Mouse (Mus musculus) MEL (cell line): ENCODE results near the gene Gm45716. TPM values are rescaled to one million over a fixed set of nuclear protein-coding genes. Genes with fewer than 3 reads are reported as not detected.

Experiments used
- DNase-seq: peaks from one replicate; pipeline ENCODE4 v3.0.0; 2011; ENCODE audit warnings: low read depth, low spot score
- H3K27ac ChIP-seq: 2 replicates; pipeline ENCODE4 v1.5.1; 2012; ENCODE audit warnings: low read depth, mild to moderate bottlenecking, control low read depth, low read length, moderate library complexity; ENCODE audit not compliant: control insufficient read depth
- H3K27me3 ChIP-seq, 2 experiments: fragments of 150-350 bp in 1 of 2; sonication (generic) in 1 of 2; 2 replicates each; pipeline ENCODE4 v1.6.1; 2012; ENCODE audit warnings: low read length in 2 of 2, mild to moderate bottlenecking in 2 of 2, improper control_type of control experiment in 1 of 2, moderate library complexity in 1 of 2; ENCODE audit not compliant: insufficient read depth in 2 of 2, control insufficient read depth in 1 of 2
- H3K36me3 ChIP-seq, 2 experiments: 2 replicates each; pipeline ENCODE4 v1.6.1; 2012 to 2014; ENCODE audit warnings: low read length in 2 of 2, improper control_type of control experiment in 1 of 2, inconsistent platforms in 1 of 2, mild to moderate bottlenecking in 1 of 2; ENCODE audit not compliant: insufficient read depth in 2 of 2, control insufficient read depth in 1 of 2
- H3K4me1 ChIP-seq, 2 experiments: fragments of 150-350 bp in 1 of 2; sonication (generic) in 1 of 2; 2 replicates each; pipeline ENCODE4 v1.6.1; 2012; ENCODE audit warnings: low read length in 2 of 2, improper control_type of control experiment in 1 of 2, mild to moderate bottlenecking in 1 of 2; ENCODE audit not compliant: insufficient read depth in 2 of 2, control insufficient read depth in 1 of 2
- H3K4me3 ChIP-seq, 2 experiments: fragments of 150-350 bp in 1 of 2; sonication (generic) in 1 of 2; 2 replicates each; pipeline ENCODE4 v1.5.1; 2012; ENCODE audit warnings: low read depth in 2 of 2, low read length in 2 of 2, mild to moderate bottlenecking in 2 of 2, moderate library complexity in 2 of 2, control low read depth in 1 of 2, improper control_type of control experiment in 1 of 2; ENCODE audit not compliant: control insufficient read depth in 1 of 2, insufficient read depth in 1 of 2
- H3K79me2 ChIP-seq: 2 replicates; pipeline ENCODE4 v1.6.1; 2012; ENCODE audit warnings: mild to moderate bottlenecking, low read length, moderate library complexity; ENCODE audit not compliant: control insufficient read depth, poor library complexity, insufficient read depth
- H3K9ac ChIP-seq: 2 replicates; pipeline ENCODE4 v1.6.1; 2012; ENCODE audit warnings: low read depth, mild to moderate bottlenecking, control low read depth, low read length, moderate library complexity; ENCODE audit not compliant: control insufficient read depth, poor library complexity, severe bottlenecking
- H3K9me3 ChIP-seq: fragments of 150-350 bp; sonication (generic); replicated peaks from 2 replicates; pipeline ENCODE4 v1.6.1; 2012; ENCODE audit warnings: mild to moderate bottlenecking, low read length, improper control_type of control experiment, moderate library complexity; ENCODE audit not compliant: insufficient read depth
- BHLHE40 ChIP-seq: IDR thresholded peaks from 2 replicates; pipeline ENCODE4 v1.6.1; 2012; ENCODE audit warnings: low read depth, mild to moderate bottlenecking, inconsistent platforms, low read length, improper control_type of control experiment, borderline replicate concordance
- CHD1 ChIP-seq: IDR thresholded peaks from 2 replicates; pipeline ENCODE4 v1.6.1; 2012; ENCODE audit warnings: low read depth, mild to moderate bottlenecking, inconsistent platforms, low read length, improper control_type of control experiment
- CHD2 ChIP-seq: IDR thresholded peaks from 2 replicates; pipeline ENCODE4 v1.6.1; 2011; ENCODE audit warnings: low read length, improper control_type of control experiment
- CTCF ChIP-seq, 3 experiments: IDR thresholded peaks in 2 of 3; conservative IDR thresholded peaks in 1 of 3; 2 replicates each; pipeline ENCODE4 v1.5.1; 2011 to 2012; ENCODE audit warnings: low read length in 3 of 3, low read depth in 2 of 3, mild to moderate bottlenecking in 2 of 3, improper control_type of control experiment in 1 of 3, inconsistent platforms in 1 of 3, mixed read lengths in 1 of 3, moderate library complexity in 1 of 3; ENCODE audit not compliant: control insufficient read depth in 1 of 3, insufficient read depth in 1 of 3, poor library complexity in 1 of 3, severe bottlenecking in 1 of 3
- ELF1 ChIP-seq: IDR thresholded peaks from 2 replicates; pipeline ENCODE4 v1.6.1; 2014; ENCODE audit warnings: low read depth, mild to moderate bottlenecking, inconsistent platforms, low read length, improper control_type of control experiment, moderate library complexity
- EP300 ChIP-seq, 2 experiments: IDR thresholded peaks; 2 replicates each; pipeline ENCODE4 v1.6.1; 2011; ENCODE audit warnings: improper control_type of control experiment in 2 of 2, low read length in 2 of 2, low read depth in 1 of 2, mild to moderate bottlenecking in 1 of 2
- HCFC1 ChIP-seq: IDR thresholded peaks from 2 replicates; pipeline ENCODE4 v1.6.1; 2012; ENCODE audit warnings: low read depth, mild to moderate bottlenecking, inconsistent platforms, low read length, improper control_type of control experiment, moderate library complexity
- JUND ChIP-seq: IDR thresholded peaks from 2 replicates; pipeline ENCODE4 v1.6.1; 2011; ENCODE audit warnings: low read depth, mild to moderate bottlenecking, improper control_type of control experiment, low read length
- MAX ChIP-seq: IDR thresholded peaks from 2 replicates; pipeline ENCODE4 v1.6.1; 2011; ENCODE audit warnings: low read length, improper control_type of control experiment
- MAZ ChIP-seq: IDR thresholded peaks from 2 replicates; pipeline ENCODE4 v1.6.1; 2012; ENCODE audit warnings: low read depth, mild to moderate bottlenecking, inconsistent platforms, low read length, improper control_type of control experiment
- MXI1 ChIP-seq: IDR thresholded peaks from 2 replicates; pipeline ENCODE4 v1.6.1; 2011; ENCODE audit warnings: mild to moderate bottlenecking, low read depth, low read length, improper control_type of control experiment
- MYB ChIP-seq: IDR thresholded peaks from 2 replicates; pipeline ENCODE4 v1.6.1; 2011; ENCODE audit warnings: mild to moderate bottlenecking, low read depth, low read length, improper control_type of control experiment
- MYC ChIP-seq: IDR thresholded peaks from 2 replicates; pipeline ENCODE4 v1.6.1; 2011; ENCODE audit warnings: low read depth, mild to moderate bottlenecking, low read length, improper control_type of control experiment, moderate library complexity
- NRF1 ChIP-seq: IDR thresholded peaks from 2 replicates; pipeline ENCODE4 v1.6.1; 2014; ENCODE audit warnings: low read depth, mild to moderate bottlenecking, inconsistent platforms, low read length, improper control_type of control experiment, moderate library complexity; ENCODE audit not compliant: poor library complexity, insufficient read depth, severe bottlenecking
- POLR2A ChIP-seq, 2 experiments: IDR thresholded peaks; 2 replicates each; pipeline ENCODE4 v1.6.1; 2011 to 2012; ENCODE audit warnings: low read length in 2 of 2, mild to moderate bottlenecking in 2 of 2, control low read depth in 1 of 2, improper control_type of control experiment in 1 of 2, low read depth in 1 of 2, moderate library complexity in 1 of 2; ENCODE audit not compliant: control insufficient read depth in 1 of 2, insufficient read depth in 1 of 2, poor library complexity in 1 of 2
- POLR2AphosphoS2 ChIP-seq: IDR thresholded peaks from 2 replicates; pipeline ENCODE4 v1.6.1; 2011; ENCODE audit warnings: low read length, improper control_type of control experiment
- POLR2AphosphoS5 ChIP-seq: IDR thresholded peaks from 2 replicates; pipeline ENCODE4 v1.6.1; 2012; ENCODE audit warnings: low read depth, borderline replicate concordance, mild to moderate bottlenecking, inconsistent platforms, low read length, moderate library complexity, mixed read lengths
- RAD21 ChIP-seq: IDR thresholded peaks from 2 replicates; pipeline ENCODE4 v1.6.1; 2011; ENCODE audit warnings: mild to moderate bottlenecking, low read depth, low read length, improper control_type of control experiment
- RCOR1 ChIP-seq: IDR thresholded peaks from 2 replicates; pipeline ENCODE4 v1.6.1; 2012; ENCODE audit warnings: low read depth, mild to moderate bottlenecking, inconsistent platforms, low read length, improper control_type of control experiment
- SMC3 ChIP-seq: IDR thresholded peaks from 2 replicates; pipeline ENCODE4 v1.6.1; 2011; ENCODE audit warnings: low read depth, low read length, improper control_type of control experiment
- TAL1 ChIP-seq: IDR thresholded peaks from 2 replicates; pipeline ENCODE4 v1.6.1; 2012; ENCODE audit warnings: mild to moderate bottlenecking, inconsistent platforms, low read length, moderate library complexity, mixed read lengths
- TBP ChIP-seq: IDR thresholded peaks from 2 replicates; pipeline ENCODE4 v1.8.0; 2011; ENCODE audit warnings: low read depth, low read length, improper control_type of control experiment
- TCF12 ChIP-seq: IDR thresholded peaks from 2 replicates; pipeline ENCODE4 v1.6.1; 2014; ENCODE audit warnings: low read depth, mild to moderate bottlenecking, inconsistent platforms, low read length, improper control_type of control experiment, moderate library complexity
- UBTF ChIP-seq: IDR thresholded peaks from 2 replicates; pipeline ENCODE4 v1.6.1; 2012; ENCODE audit warnings: low read depth, mild to moderate bottlenecking, inconsistent platforms, low read length, improper control_type of control experiment, moderate library complexity, borderline replicate concordance; ENCODE audit not compliant: insufficient read depth
- USF1 ChIP-seq: IDR thresholded peaks from 2 replicates; pipeline ENCODE4 v1.6.1; 2014; ENCODE audit warnings: low read depth, mild to moderate bottlenecking, inconsistent platforms, low read length, improper control_type of control experiment, moderate library complexity
- USF2 ChIP-seq, 2 experiments: IDR thresholded peaks; 2 replicates each; pipeline ENCODE4 v1.6.1; 2011 to 2012; ENCODE audit warnings: improper control_type of control experiment in 2 of 2, low read length in 2 of 2, borderline replicate concordance in 1 of 2, inconsistent platforms in 1 of 2, low read depth in 1 of 2, mild to moderate bottlenecking in 1 of 2; ENCODE audit not compliant: insufficient read depth in 1 of 2
- ZC3H11A ChIP-seq: IDR thresholded peaks from 2 replicates; pipeline ENCODE4 v1.6.1; 2012; ENCODE audit warnings: low read depth, mild to moderate bottlenecking, inconsistent platforms, low read length, improper control_type of control experiment
- ZKSCAN1 ChIP-seq: IDR thresholded peaks from 2 replicates; pipeline ENCODE4 v1.6.1; 2012; ENCODE audit warnings: low read depth, mild to moderate bottlenecking, inconsistent platforms, low read length, improper control_type of control experiment, moderate library complexity
- ZMIZ1 ChIP-seq: IDR thresholded peaks from 2 replicates; pipeline ENCODE4 v1.6.1; 2012; ENCODE audit warnings: low read depth, mild to moderate bottlenecking, inconsistent platforms, low read length, improper control_type of control experiment, moderate library complexity
- ZNF384 ChIP-seq: IDR thresholded peaks from 2 replicates; pipeline ENCODE4 v1.6.1; 2012; ENCODE audit warnings: low read depth, mild to moderate bottlenecking, inconsistent platforms, low read length, improper control_type of control experiment
- polyA plus RNA-seq, 2 experiments: library from polyadenylated mRNA; stranded (reverse) in 1 of 2; unstranded in 1 of 2; fragments of >175 nt in 1 of 2; fragments of >200 nt in 1 of 2; gene quantifications; 2 replicates each; pipeline versions ENCODE4 v1.2.1 to v1.2.4; 2012; ENCODE audit warnings: low replicate concordance in 2 of 2, low read depth in 1 of 2; ENCODE audit not compliant: insufficient read length in 2 of 2, insufficient read depth in 1 of 2, missing spikeins in 1 of 2
- total RNA-seq: library from RNA; depleted of rRNA; stranded (reverse); fragments of 300-350 nt; gene quantifications from 2 replicates; pipeline ENCODE4 v1.2.3, GENCODE M21; 2012

The Gm45716 gene
- total and polyA plus RNA-seq, 3 experiments, result 2.9 to 4.1 TPM; not detected in 1

DNA sequence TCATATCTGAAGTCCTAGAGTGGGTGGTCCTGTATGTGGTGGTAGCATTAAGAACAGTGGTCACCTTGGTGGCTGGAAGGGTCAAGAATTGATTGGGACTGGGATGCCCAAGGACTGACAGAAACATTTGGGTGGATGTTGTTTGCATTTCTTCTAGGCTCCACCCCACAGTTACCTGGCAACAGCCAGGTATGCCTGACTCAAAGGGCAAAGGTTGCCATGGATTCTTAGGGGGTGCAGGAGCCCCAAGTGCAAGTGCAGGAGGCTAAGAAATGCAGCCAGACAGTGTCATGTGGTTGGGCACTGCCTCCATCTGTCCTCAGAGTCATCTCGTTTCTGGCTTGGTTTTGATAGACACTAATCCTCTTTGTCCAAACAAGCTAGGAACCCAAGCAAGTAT is 86.7 kb downstream of the Gm45716 start:
- Histone ChIP-seq H3K9ac (no peak overlapping the region), H3K4me3 (no peak overlapping the region), H3K36me3 (0 out of 4 replicates have a peak, but pooled peaks cover 0 to 1% of the 10 kb centered on the region in 2 experiments), H3K27me3 (no peaks in the 10 kb centered on the region), H3K4me1 (no peaks in the 10 kb centered on the region), H3K9me3 (no peaks in the 10 kb centered on the region), H3K27ac (no peak overlapping the region), H3K79me2 (no peaks in the 10 kb centered on the region)
- DNase-seq, result no peak
- TF ChIP-seq ZC3H11A (no peak), USF2 (IDR thresholded peaks at IDR 0.05; ENCODE audit: borderline replicate concordance in 1 of 2, insufficient read depth in 1 of 2, low read depth in 1 of 2, low read length in 2 of 2) (no peak), MXI1 (no peak), ELF1 (no peak), JUND (no peak), CHD2 (no peak), HCFC1 (no peak), BHLHE40 (no peak), NRF1 (no peak), MYC (no peak), MAX (no peak), CHD1 (no peak), MAZ (no peak), UBTF (no peak), POLR2AphosphoS2 (no peak), POLR2AphosphoS5 (no peak)

DNA sequence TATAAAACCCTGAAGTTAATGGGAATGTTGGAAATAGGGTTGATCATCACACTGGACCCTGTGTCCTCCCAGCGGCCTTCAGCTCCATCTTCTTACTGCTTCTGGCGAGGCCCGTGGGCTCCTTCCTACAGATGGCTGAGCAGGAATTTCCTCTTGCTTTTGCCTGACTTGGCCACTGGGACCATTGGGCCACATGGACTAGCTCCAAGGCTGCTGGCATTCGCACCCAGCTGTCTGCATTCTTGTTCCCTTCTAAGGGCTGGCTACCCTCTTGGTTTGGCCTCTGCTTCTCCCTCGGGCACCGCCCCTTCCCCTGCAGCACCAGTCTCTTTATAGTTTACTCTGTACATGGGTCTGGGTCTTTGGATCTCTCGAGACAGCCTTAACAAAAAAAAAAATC is 88.2 kb downstream of the Gm45716 start:
- Histone ChIP-seq H3K9me3 (no peaks in the 10 kb centered on the region), H3K36me3 (peaks cover 1 to 5% of the 10 kb centered on the region in 2 experiments; a peak in 2 of 4 replicates), H3K27ac (no peak overlapping the region), H3K4me1 (peaks cover 0 to under 1% of the 10 kb centered on the region in 2 experiments; a peak in 1 of 4 replicates), H3K27me3 (no peaks in the 10 kb centered on the region), H3K4me3 (no peak overlapping the region), H3K9ac (no peak overlapping the region)
- TF ChIP-seq POLR2A (IDR thresholded peaks at IDR 0.05; ENCODE audit: control insufficient read depth in 1 of 2, insufficient read depth in 1 of 2, low read depth in 1 of 2, low read length in 2 of 2, poor library complexity in 1 of 2), result no peak
- no peak for TF ChIP-seq CHD2
- TF ChIP-seq MYB, result no peak
- no peak for TF ChIP-seq CTCF (IDR thresholded peaks at IDR 0.05 in 2 of 3, conservative IDR thresholded peaks at IDR 0.05 in 1 of 3; ENCODE audit: control insufficient read depth in 1 of 3, insufficient read depth in 1 of 3, low read depth in 2 of 3, low read length in 3 of 3, poor library complexity in 1 of 3, severe bottlenecking in 1 of 3)
- no peak for TF ChIP-seq CHD1
- no peak for TF ChIP-seq ZKSCAN1
- TF ChIP-seq ZNF384, result no peak
- no peak for TF ChIP-seq TBP
- TF ChIP-seq EP300 (IDR thresholded peaks at IDR 0.05; ENCODE audit: low read depth in 1 of 2, low read length in 2 of 2), result no peak
- no peak for TF ChIP-seq TCF12
- no peak for TF ChIP-seq ELF1
- no peak for TF ChIP-seq ZMIZ1
- no peak for TF ChIP-seq RAD21
- TF ChIP-seq USF1, result no peak
- no peak for TF ChIP-seq POLR2AphosphoS5
- no peak for TF ChIP-seq TAL1
- no peak for TF ChIP-seq SMC3
- no peak for TF ChIP-seq RCOR1
- TF ChIP-seq, all 39 proteins: peak for 0
- no peak for DNase-seq
- H3K79me2 ChIP-seq, result no peaks in the 10 kb centered on the region
